Mouse (Mus musculus): ENCODE measurements around the gene Rimbp2. TPM values are rescaled to one million over a fixed set of nuclear protein-coding genes. Genes with fewer than 3 reads are reported as not detected.
A peak's percentile ranks its signal among the peaks of the same experiment; 100 is the strongest.

The Rimbp2 gene
- 0.03 and 0.27 TPM in 2 replicates for polyA plus RNA-seq (2014; fragmentation: Nextera tagmentation; extraction: Ambion mirVana)

GRCm38 (mm10) chr5:128953278-128954070, at the start of gene Rimbp2:
TSS of gene Rimbp2 (minus strand) at chr5:128953486.
- peak; percentile 89 for ATAC-seq (ENCODE audit: low FRiP score, low TSS enrichment)
- H3K9me3 ChIP-seq (ENCODE audit: control insufficient read depth, low read length): peaks cover 3% of the 10 kb centered on the region; the same call in 1 of the 2 replicates
- peaks cover 2% of the 10 kb centered on the region; the same call in 1 of the 2 replicates for H3K27me3 ChIP-seq (ENCODE audit: control insufficient read depth, insufficient read depth, low read length)
- H3K4me1 ChIP-seq (ENCODE audit: control insufficient read depth, insufficient read depth, low read length): peaks cover 4% of the 10 kb centered on the region; the same call in 1 of the 2 replicates
- H3K36me3 ChIP-seq (ENCODE audit: control insufficient read depth, insufficient read depth, low read length): no peaks in the 10 kb centered on the region
- no peak within 1 kb of the TSS for H3K27ac ChIP-seq (ENCODE audit: low read depth, low read length)
- peak within 1 kb of the TSS; percentile 34 for H3K4me3 ChIP-seq (ENCODE audit: low read length)
- peak within 1 kb of the TSS; percentile 42 for H3K9ac ChIP-seq (ENCODE audit: low read depth, low read length)
- H3K4me2 ChIP-seq (replicated peaks; ENCODE audit: low read depth, low read length): peak within 1 kb of the TSS; percentile 68
- 14% methylated on average over 17 of the region's 17 CpGs for WGBS

- Histone ChIP-seq H3K9me3 (ENCODE audit: control insufficient read depth, low read length) (no peaks in the 10 kb centered on the region), H3K4me3 (ENCODE audit: low read length) (no peak overlapping the region), H3K36me3 (ENCODE audit: control insufficient read depth, insufficient read depth, low read length) (peaks cover 11% of the 10 kb centered on the region; the same call in 1 of the 2 replicates), H3K27me3 (ENCODE audit: control insufficient read depth, insufficient read depth, low read length) (no peaks in the 10 kb centered on the region), H3K4me1 (ENCODE audit: control insufficient read depth, insufficient read depth, low read length) (peaks cover 19% of the 10 kb centered on the region; the same call in 1 of the 2 replicates), H3K27ac (ENCODE audit: low read depth, low read length) (peak overlapping the region; percentile 62), H3K9ac (ENCODE audit: low read depth, low read length) (0 out of 2 replicates have a peak overlapping the region, but pooled peaks have one; percentile 8), H3K4me2 (replicated peaks; ENCODE audit: low read depth, low read length) (0 out of 2 replicates have a peak overlapping the region, but pooled peaks have one; percentile 5)
- 47% methylated on average over 14 of the region's 14 CpGs for whole genome bisulfite sequencing
- ATAC-seq (ENCODE audit: low FRiP score, low TSS enrichment): no peak; the same call in 1 of the 2 replicates
These were observed 49.3 kb upstream of the Rimbp2 start for GRCm38 (mm10) chr5:129002571-129003011.

- H3K27me3 ChIP-seq (ENCODE audit: control insufficient read depth, insufficient read depth, low read length): no peaks in the 10 kb centered on the region
- H3K9me3 ChIP-seq (ENCODE audit: control insufficient read depth, low read length): no peaks in the 10 kb centered on the region
- ATAC-seq (ENCODE audit: low FRiP score, low TSS enrichment): no peak
- H3K4me2 ChIP-seq (replicated peaks; ENCODE audit: low read depth, low read length): no peak overlapping the region
- H3K27ac ChIP-seq (ENCODE audit: low read depth, low read length): no peak overlapping the region
- H3K4me1 ChIP-seq (ENCODE audit: control insufficient read depth, insufficient read depth, low read length): peaks cover 14% of the 10 kb centered on the region; the same call in 1 of the 2 replicates
- WGBS: 64% methylated on average over 8 of the region's 8 CpGs
- no peak overlapping the region for H3K4me3 ChIP-seq (ENCODE audit: low read length)
- peaks cover 13% of the 10 kb centered on the region; the same call in 1 of the 2 replicates for H3K36me3 ChIP-seq (ENCODE audit: control insufficient read depth, insufficient read depth, low read length)
- H3K9ac ChIP-seq (ENCODE audit: low read depth, low read length): no peak overlapping the region
These were observed 47.6 kb upstream of the Rimbp2 start for GRCm38 (mm10) chr5:129000706-129001468.

GRCm38 (mm10) chr5:128987141-128987954, 34.1 kb upstream of the Rimbp2 start:
- no peak overlapping the region for H3K4me3 ChIP-seq (ENCODE audit: low read length)
- H3K4me1 ChIP-seq (ENCODE audit: control insufficient read depth, insufficient read depth, low read length): no peaks in the 10 kb centered on the region
- H3K36me3 ChIP-seq (ENCODE audit: control insufficient read depth, insufficient read depth, low read length): peaks cover 34% of the 10 kb centered on the region
- H3K4me2 ChIP-seq (replicated peaks; ENCODE audit: low read depth, low read length): no peak overlapping the region
- H3K27me3 ChIP-seq (ENCODE audit: control insufficient read depth, insufficient read depth, low read length): no peaks in the 10 kb centered on the region
- WGBS: 71% methylated on average over 19 of the region's 19 CpGs
- H3K9me3 ChIP-seq (ENCODE audit: control insufficient read depth, low read length): no peaks in the 10 kb centered on the region
- no peak overlapping the region for H3K9ac ChIP-seq (ENCODE audit: low read depth, low read length)
- H3K27ac ChIP-seq (ENCODE audit: low read depth, low read length): no peak overlapping the region
- ATAC-seq (ENCODE audit: low FRiP score, low TSS enrichment): no peak

- WGBS: 89% methylated on average over 13 of the region's 13 CpGs
- peaks cover 22% of the 10 kb centered on the region for H3K36me3 ChIP-seq (ENCODE audit: control insufficient read depth, insufficient read depth, low read length)
These were observed 32.7 kb upstream of the Rimbp2 start for GRCm38 (mm10) chr5:128985946-128986345.

GRCm38 (mm10) chr5:128984536-128984935, 31.2 kb upstream of the Rimbp2 start:
- Histone ChIP-seq H3K4me1 (ENCODE audit: control insufficient read depth, insufficient read depth, low read length) (no peaks in the 10 kb centered on the region), H3K27me3 (ENCODE audit: control insufficient read depth, insufficient read depth, low read length) (no peaks in the 10 kb centered on the region), H3K9ac (ENCODE audit: low read depth, low read length) (no peak overlapping the region), H3K9me3 (ENCODE audit: control insufficient read depth, low read length) (no peaks in the 10 kb centered on the region), H3K27ac (ENCODE audit: low read depth, low read length) (no peak overlapping the region), H3K4me2 (replicated peaks; ENCODE audit: low read depth, low read length) (no peak overlapping the region), H3K36me3 (ENCODE audit: control insufficient read depth, insufficient read depth, low read length) (peaks cover 15% of the 10 kb centered on the region; the same call in 1 of the 2 replicates), H3K4me3 (ENCODE audit: low read length) (no peak overlapping the region)
- ATAC-seq (ENCODE audit: low FRiP score, low TSS enrichment): no peak
- 93% methylated on average over 6 of the region's 6 CpGs for WGBS

More at GRCm38 (mm10) chr5:128985946-128986345, 32.7 kb upstream of the Rimbp2 start:
- Histone ChIP-seq H3K4me2 (replicated peaks; ENCODE audit: low read depth, low read length) (no peak overlapping the region), H3K4me1 (ENCODE audit: control insufficient read depth, insufficient read depth, low read length) (no peaks in the 10 kb centered on the region), H3K27me3 (ENCODE audit: control insufficient read depth, insufficient read depth, low read length) (no peaks in the 10 kb centered on the region), H3K4me3 (ENCODE audit: low read length) (no peak overlapping the region), H3K9me3 (ENCODE audit: control insufficient read depth, low read length) (no peaks in the 10 kb centered on the region), H3K27ac (ENCODE audit: low read depth, low read length) (no peak overlapping the region), H3K9ac (ENCODE audit: low read depth, low read length) (no peak overlapping the region)
- ATAC-seq (ENCODE audit: low FRiP score, low TSS enrichment): no peak

GRCm38 (mm10) chr5:128981607-128982006, 28.3 kb upstream of the Rimbp2 start:
- ATAC-seq (ENCODE audit: low FRiP score, low TSS enrichment): peak; percentile 75
- Histone ChIP-seq H3K27me3 (ENCODE audit: control insufficient read depth, insufficient read depth, low read length) (no peaks in the 10 kb centered on the region), H3K9ac (ENCODE audit: low read depth, low read length) (no peak overlapping the region), H3K9me3 (ENCODE audit: control insufficient read depth, low read length) (no peaks in the 10 kb centered on the region), H3K27ac (ENCODE audit: low read depth, low read length) (no peak overlapping the region), H3K4me3 (ENCODE audit: low read length) (no peak overlapping the region), H3K4me2 (replicated peaks; ENCODE audit: low read depth, low read length) (no peak overlapping the region), H3K4me1 (ENCODE audit: control insufficient read depth, insufficient read depth, low read length) (no peaks in the 10 kb centered on the region), H3K36me3 (ENCODE audit: control insufficient read depth, insufficient read depth, low read length) (peaks cover 11% of the 10 kb centered on the region; the same call in 1 of the 2 replicates)
- WGBS: 24% methylated on average over 12 of the region's 12 CpGs

GRCm38 (mm10) chr5:128980857-128981256, 27.6 kb upstream of the Rimbp2 start:
- Histone ChIP-seq H3K4me1 (ENCODE audit: control insufficient read depth, insufficient read depth, low read length) (no peaks in the 10 kb centered on the region), H3K36me3 (ENCODE audit: control insufficient read depth, insufficient read depth, low read length) (peaks cover 8% of the 10 kb centered on the region; the same call in 1 of the 2 replicates), H3K27me3 (ENCODE audit: control insufficient read depth, insufficient read depth, low read length) (no peaks in the 10 kb centered on the region), H3K9me3 (ENCODE audit: control insufficient read depth, low read length) (no peaks in the 10 kb centered on the region), H3K9ac (ENCODE audit: low read depth, low read length) (no peak overlapping the region), H3K4me2 (replicated peaks; ENCODE audit: low read depth, low read length) (no peak overlapping the region), H3K4me3 (ENCODE audit: low read length) (no peak overlapping the region), H3K27ac (ENCODE audit: low read depth, low read length) (no peak overlapping the region)
- ATAC-seq (ENCODE audit: low FRiP score, low TSS enrichment): no peak
- 63% methylated on average over 7 of the region's 7 CpGs for WGBS

Measured in kidney, embryonic 14.5 days (tissue).